Mouse (Mus musculus): ENCODE results near the gene Npsr1. TPM values are rescaled to one million over a fixed set of nuclear protein-coding genes. Genes with fewer than 3 reads are reported as not detected.

Gene Npsr1
- not detected in 2 replicates for polyA plus RNA-seq (2012; ENCODE audit: insufficient read depth, insufficient read length, missing spikeins)

DNA sequence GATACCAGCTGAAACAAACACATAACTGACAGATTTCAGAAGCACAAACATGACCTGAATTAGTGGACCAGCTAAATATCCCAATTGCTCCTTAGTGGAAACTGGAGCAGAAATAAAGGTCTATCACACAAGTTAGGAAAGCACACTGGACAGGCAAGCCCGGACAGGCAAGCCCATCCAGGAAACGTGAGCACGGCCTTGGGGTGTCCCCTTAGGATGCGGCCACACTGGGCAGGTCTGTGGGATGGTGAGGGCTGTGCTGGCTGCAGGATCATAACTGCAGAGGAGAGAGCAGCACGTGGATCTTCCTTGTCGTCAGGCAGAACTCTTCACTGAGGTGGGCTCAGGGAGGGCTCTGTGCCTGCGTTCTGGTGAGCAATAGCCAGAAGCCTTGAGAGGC lies at the start of gene Npsr1:
Npsr1 (plus strand) TSS at position 301 of the 400 bp plus-strand sequence.
- Histone ChIP-seq H3K4me1 (ENCODE audit: control insufficient read depth, insufficient read depth, insufficient read length, low read length) (no peaks in the 10 kb centered on the region), H3K27ac (replicated peaks; ENCODE audit: low read depth, low read length) (no peak within 1 kb of the TSS), H3K4me3 (ENCODE audit: insufficient read depth, low read depth, low read length) (no peak within 1 kb of the TSS)

DNA sequence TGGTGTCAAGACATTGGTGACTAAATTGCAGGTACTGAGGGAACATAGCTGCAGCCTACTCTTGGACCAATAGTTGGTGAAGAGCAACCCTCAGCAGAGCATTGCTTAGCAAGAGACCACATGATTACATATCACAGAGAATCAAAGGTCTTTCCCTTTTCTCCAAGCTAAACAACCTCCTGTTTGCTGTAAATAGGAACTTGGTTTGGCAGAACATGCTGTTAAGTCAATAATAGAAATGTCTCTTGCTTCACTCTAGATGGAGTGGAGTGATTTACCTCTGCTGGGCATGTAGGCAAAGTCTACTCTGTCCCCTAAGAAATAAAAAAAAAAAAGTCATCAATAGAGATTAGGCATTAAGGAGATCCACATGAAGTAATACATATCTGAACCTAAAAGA lies 46.3 kb upstream of the Npsr1 start:
- Histone ChIP-seq H3K4me1 (ENCODE audit: control insufficient read depth, insufficient read depth, insufficient read length, low read length) (no peaks in the 10 kb centered on the region), H3K27ac (replicated peaks; ENCODE audit: low read depth, low read length) (no peak overlapping the region), H3K4me3 (ENCODE audit: insufficient read depth, low read depth, low read length) (no peak overlapping the region)

DNA sequence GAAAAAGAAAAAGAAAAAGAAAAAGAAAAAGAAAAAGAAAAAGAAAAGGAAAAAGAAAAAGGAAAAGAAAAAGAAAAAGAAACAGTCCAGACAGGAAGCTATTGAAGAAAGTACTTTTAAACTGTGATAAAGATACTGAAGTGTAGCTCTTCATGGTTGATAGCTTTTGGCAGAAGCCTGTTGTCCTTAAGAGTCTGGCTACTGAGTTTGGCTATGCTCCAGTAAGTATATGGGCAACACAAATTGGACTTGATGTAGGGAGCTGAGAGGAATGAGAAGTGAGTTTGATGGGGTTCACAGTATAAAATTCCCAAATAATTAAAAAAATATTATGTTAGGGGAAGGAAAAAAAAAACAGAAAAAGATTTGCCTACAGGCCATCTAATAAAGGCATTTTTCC lies 34.5 kb upstream of the Npsr1 start:
- no peaks in the 10 kb centered on the region for H3K4me1 ChIP-seq (ENCODE audit: control insufficient read depth, insufficient read depth, insufficient read length, low read length)
- no peak overlapping the region for H3K4me3 ChIP-seq (ENCODE audit: insufficient read depth, low read depth, low read length)
- no peak overlapping the region for H3K27ac ChIP-seq (replicated peaks; ENCODE audit: low read depth, low read length)

DNA sequence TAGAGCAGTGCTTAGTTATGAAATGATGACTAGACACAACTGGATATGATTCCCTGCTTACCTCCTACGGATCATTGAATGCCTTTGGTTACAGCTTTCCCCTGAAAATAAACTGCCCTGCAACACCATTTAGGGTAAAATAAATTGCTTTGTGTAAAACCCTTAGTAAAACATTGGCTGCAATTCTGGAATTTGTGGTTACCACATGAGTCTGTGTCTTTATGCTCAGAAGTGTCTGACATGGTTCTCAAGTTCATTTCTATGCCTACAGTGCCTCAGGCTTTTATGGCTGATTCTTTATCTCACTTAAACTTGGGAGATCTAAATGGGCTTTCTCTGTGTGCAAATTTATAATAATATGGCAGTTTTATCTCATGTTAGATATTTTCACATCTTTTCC lies 26.1 kb upstream of the Npsr1 start:
- Histone ChIP-seq H3K4me1 (ENCODE audit: control insufficient read depth, insufficient read depth, insufficient read length, low read length) (no peaks in the 10 kb centered on the region), H3K4me3 (ENCODE audit: insufficient read depth, low read depth, low read length) (no peak overlapping the region), H3K27ac (replicated peaks; ENCODE audit: low read depth, low read length) (no peak overlapping the region)

DNA sequence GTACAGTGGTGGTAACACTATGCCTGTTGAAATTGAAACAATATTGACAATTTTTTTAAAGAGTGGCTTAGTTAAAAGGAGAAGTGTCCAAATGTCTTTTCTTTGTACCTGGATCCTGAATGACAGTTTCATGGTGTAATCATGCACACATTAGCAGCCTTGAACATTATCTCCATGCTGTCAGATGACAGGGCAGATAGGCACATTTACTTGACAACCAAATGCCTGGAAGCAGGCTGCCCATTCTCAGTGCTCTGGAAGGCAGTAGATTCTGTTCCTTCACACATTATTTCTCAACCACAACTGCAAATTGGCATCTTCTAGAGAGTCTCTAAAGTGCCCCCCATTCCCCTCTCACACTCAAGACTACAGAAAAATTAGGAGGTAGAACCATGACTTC lies 20.2 kb upstream of the Npsr1 start:
- H3K4me3 ChIP-seq (ENCODE audit: insufficient read depth, low read depth, low read length), result no peak overlapping the region

DNA sequence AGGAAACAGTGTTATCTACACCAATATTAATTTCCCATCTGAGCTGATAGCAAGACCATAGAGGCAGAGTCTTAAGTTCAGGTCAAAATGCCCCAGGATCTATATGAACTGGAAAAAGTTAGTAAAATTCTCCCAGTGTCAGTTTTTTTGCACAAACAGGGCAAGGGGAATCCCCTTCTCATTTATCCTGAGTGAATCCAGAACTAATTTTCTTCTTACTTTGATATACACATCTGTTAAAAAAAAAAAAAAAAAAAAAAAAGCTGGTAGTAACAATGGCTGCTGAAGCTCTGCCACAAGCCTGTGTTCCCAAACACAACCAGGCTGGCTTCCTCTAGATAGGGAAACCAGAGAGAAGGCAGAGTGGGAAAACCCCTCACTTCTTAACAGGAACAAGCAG lies 5.9 kb upstream of the Npsr1 start:
- H3K4me3 ChIP-seq (ENCODE audit: insufficient read depth, low read depth, low read length), result no peak overlapping the region
- H3K27ac ChIP-seq (replicated peaks; ENCODE audit: low read depth, low read length), result no peak overlapping the region
- no peaks in the 10 kb centered on the region for H3K4me1 ChIP-seq (ENCODE audit: control insufficient read depth, insufficient read depth, insufficient read length, low read length)

More for the DNA sequence above, 20.2 kb upstream of the Npsr1 start:
- no peak overlapping the region for H3K27ac ChIP-seq (replicated peaks; ENCODE audit: low read depth, low read length)
- no peaks in the 10 kb centered on the region for H3K4me1 ChIP-seq (ENCODE audit: control insufficient read depth, insufficient read depth, insufficient read length, low read length)

DNA sequence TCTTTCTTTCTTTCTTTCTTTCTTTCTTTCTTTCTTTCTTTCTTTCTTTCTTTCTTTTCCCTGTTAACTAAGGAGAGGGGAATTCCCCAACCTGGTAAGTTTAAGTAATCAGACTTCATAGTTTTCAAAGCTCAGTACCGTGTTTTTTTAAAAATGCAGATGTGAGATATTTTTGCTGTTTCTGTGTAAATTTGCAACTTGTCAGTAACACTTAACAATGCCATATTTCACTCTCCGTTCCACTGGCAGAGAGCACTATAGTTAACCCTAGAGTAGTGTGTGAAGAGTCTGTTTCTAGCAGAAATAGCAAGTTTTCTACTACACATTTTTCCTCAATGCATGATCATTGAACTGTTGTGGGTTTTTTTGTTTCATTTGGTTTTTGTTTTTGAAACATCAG lies 730 bp downstream of the Npsr1 start:
- no peaks in the 10 kb centered on the region for H3K4me1 ChIP-seq (ENCODE audit: control insufficient read depth, insufficient read depth, insufficient read length, low read length)
- H3K27ac ChIP-seq (replicated peaks; ENCODE audit: low read depth, low read length), result no peak overlapping the region
- H3K4me3 ChIP-seq (ENCODE audit: insufficient read depth, low read depth, low read length), result no peak overlapping the region

DNA sequence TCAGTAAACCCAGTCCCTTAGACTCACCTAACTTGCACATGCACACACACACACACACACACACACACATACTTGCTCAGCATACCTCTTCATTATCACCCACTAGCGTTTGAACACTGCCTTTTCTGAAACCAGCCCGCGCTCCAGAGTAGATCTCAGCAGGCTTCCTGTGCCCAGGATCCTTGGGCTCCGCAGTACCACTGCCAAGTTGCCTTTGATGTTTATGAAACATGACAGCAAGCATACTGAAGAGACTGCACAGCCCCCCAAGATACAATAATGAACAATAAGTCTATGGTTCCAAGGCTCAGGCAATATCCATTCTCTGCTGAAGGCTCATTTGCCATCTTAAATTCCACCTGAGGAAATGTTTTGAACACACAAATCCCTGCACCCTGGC lies 1.8 kb downstream of the Npsr1 start:
- Histone ChIP-seq H3K4me3 (ENCODE audit: insufficient read depth, low read depth, low read length) (no peak overlapping the region), H3K4me1 (ENCODE audit: control insufficient read depth, insufficient read depth, insufficient read length, low read length) (no peaks in the 10 kb centered on the region), H3K27ac (replicated peaks; ENCODE audit: low read depth, low read length) (no peak overlapping the region)

DNA sequence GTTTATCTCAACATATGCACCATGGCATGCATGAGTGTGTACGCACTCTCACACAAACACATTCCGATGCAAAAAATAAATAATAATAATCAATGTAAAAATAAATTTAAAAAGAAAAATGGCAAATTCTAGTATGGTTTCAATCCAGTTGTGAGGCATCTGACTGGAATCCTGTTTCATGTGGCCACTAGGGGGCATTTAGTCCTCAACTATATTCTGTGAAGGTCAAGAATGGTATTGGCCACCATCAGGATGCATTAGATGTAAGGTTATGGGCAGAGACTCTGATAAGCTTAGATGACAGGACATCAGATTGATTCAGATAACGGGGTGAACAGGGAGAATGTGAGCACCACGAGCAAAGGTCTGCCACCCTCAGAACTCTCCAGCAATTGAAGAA lies 21.6 kb downstream of the Npsr1 start:
- Histone ChIP-seq H3K4me1 (ENCODE audit: control insufficient read depth, insufficient read depth, insufficient read length, low read length) (no peaks in the 10 kb centered on the region), H3K4me3 (ENCODE audit: insufficient read depth, low read depth, low read length) (no peak overlapping the region)

DNA sequence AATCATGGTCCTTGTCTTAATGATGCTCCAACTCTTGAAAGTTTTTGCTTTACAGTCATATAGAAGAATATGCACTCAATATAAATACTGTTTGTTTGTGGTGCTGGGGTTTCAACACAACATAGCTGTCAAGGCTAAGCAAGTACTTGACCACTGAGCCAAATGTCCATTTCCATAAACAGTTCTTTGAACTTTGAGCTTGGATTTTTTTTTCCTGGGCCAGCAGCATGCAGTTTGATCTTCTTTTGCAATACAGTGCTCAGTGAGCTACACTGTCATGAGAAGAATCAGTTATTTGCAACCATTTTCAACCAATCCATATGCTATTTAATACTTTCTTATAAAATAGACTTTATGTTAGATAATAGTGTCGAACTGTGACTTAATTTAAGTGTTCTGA lies 35.3 kb downstream of the Npsr1 start:
- no peak overlapping the region for H3K27ac ChIP-seq (replicated peaks; ENCODE audit: low read depth, low read length)
- H3K4me3 ChIP-seq (ENCODE audit: insufficient read depth, low read depth, low read length), result no peak overlapping the region
- H3K4me1 ChIP-seq (ENCODE audit: control insufficient read depth, insufficient read depth, insufficient read length, low read length), result no peaks in the 10 kb centered on the region

More for the DNA sequence above, 21.6 kb downstream of the Npsr1 start:
- H3K27ac ChIP-seq (replicated peaks; ENCODE audit: low read depth, low read length), result no peak overlapping the region

DNA sequence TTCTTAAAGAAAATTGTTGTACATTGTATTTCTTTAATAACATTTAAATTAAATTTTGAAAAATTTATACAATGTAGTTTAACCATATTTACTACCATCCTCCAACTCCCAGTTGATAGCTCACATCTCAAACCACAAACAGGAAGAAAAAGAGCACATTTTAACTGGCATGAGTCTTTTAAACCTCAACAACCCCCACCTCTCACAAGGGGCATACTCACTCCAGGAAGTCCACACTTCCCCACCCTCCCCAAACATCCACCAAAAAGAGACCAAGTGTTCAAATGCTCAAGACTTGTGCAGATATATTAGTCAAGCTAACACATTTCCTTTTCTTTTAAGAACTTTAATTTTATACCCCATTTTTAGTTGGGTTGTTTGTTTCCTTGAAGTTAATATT lies 38.6 kb downstream of the Npsr1 start:
- H3K4me1 ChIP-seq (ENCODE audit: control insufficient read depth, insufficient read depth, insufficient read length, low read length), result no peaks in the 10 kb centered on the region
- no peak overlapping the region for H3K4me3 ChIP-seq (ENCODE audit: insufficient read depth, low read depth, low read length)
- no peak overlapping the region for H3K27ac ChIP-seq (replicated peaks; ENCODE audit: low read depth, low read length)

DNA sequence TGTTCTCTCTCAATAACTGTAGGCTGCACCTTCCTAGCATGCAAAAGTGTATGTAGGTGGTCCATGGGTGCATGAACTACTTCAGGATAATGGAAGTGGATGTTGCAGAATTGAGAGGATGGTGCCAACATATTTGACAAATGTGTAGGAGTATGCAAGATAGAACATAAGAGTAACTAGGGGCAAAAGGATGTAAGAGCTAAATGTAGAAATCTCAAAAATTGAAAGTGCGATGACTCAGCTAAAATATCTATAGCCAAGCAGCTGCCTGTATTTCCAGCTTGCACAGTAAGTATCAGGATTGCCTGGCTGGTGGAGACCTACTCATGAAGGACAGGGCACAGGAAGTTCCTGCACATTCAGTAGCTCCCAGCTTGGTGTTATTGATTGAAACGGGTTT lies 46.5 kb downstream of the Npsr1 start:
- Histone ChIP-seq H3K4me1 (ENCODE audit: control insufficient read depth, insufficient read depth, insufficient read length, low read length) (no peaks in the 10 kb centered on the region), H3K4me3 (ENCODE audit: insufficient read depth, low read depth, low read length) (no peak overlapping the region), H3K27ac (replicated peaks; ENCODE audit: low read depth, low read length) (no peak overlapping the region)

DNA sequence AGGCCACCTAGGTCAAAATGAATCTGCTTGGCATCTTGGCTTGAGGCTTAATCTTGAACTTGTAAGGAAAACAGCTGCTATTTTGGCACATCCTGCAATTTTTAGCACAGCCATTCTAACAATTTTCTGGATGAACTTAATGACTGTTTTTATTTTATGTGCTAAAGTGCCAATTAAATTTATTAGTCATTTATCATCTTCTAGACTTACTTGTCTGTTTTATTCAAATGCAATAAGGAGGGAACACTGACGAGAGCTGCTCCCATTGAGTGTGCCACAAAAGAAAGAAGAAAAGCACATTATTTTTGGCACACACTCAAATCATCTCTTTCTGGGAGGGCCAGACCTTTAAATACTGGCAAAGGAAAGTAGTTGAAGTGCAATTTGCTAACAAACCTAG lies 59.4 kb downstream of the Npsr1 start:
- no peaks in the 10 kb centered on the region for H3K4me1 ChIP-seq (ENCODE audit: control insufficient read depth, insufficient read depth, insufficient read length, low read length)
- no peak overlapping the region for H3K4me3 ChIP-seq (ENCODE audit: insufficient read depth, low read depth, low read length)
- H3K27ac ChIP-seq (replicated peaks; ENCODE audit: low read depth, low read length), result no peak overlapping the region

DNA sequence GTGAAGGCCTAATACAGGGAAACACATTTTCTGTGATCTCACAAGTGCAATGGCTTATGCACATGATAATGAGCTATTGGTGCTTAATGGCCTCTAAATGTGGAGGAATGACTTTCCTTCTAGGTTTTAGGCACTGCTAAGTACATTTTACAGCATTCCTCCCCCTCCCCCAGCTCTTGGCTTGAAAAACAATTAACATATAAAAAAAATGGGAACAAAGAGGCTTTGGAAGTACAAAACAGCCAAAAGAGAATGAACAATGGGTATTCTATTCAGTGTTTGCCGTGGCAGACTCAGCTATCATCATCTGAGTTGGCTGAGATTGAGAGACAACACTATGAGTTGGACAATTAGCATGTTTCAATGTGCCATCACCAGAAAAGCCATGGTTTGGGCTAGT lies 62.6 kb downstream of the Npsr1 start:
- Histone ChIP-seq H3K27ac (replicated peaks; ENCODE audit: low read depth, low read length) (no peak overlapping the region), H3K4me1 (ENCODE audit: control insufficient read depth, insufficient read depth, insufficient read length, low read length) (no peaks in the 10 kb centered on the region), H3K4me3 (ENCODE audit: insufficient read depth, low read depth, low read length) (no peak overlapping the region)

DNA sequence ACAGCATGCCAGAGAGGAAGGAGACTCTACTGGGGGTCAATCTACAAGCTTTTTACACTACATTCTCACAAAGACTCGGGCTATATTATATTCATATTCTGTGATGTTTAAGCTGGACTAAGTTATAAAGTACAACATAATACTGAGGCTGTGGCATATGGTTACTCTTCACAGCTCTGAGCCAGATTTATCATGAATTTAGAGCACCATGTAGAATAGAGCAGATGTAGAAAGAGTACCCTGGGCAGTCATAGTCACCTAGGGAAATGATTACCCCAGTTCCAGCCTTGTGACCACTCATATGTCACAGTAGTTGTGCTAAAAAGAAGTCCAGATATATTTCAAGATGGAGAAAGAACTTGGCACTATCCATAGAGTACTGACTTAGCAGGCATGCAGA lies 70.7 kb downstream of the Npsr1 start:
- Histone ChIP-seq H3K27ac (replicated peaks; ENCODE audit: low read depth, low read length) (no peak overlapping the region), H3K4me1 (ENCODE audit: control insufficient read depth, insufficient read depth, insufficient read length, low read length) (no peaks in the 10 kb centered on the region), H3K4me3 (ENCODE audit: insufficient read depth, low read depth, low read length) (no peak overlapping the region)

DNA sequence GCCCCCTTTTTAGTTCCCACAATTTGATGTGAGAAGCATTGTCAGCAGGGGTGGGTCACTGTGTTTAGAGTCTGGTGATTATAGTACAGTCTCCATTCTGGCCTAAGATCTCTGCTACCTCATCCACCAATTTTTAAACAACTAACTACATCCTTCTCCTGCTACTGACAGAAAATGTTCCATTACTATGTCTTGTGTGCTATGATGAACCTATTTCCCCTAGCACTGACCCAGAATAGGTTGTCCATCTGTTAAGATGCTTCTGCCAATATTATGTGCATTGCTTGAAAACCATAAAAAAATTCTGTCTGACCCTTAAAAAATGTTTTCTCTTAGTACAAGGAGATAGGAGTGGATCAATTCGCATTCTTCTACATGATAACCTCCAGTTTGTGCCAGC lies 72.9 kb downstream of the Npsr1 start:
- H3K4me1 ChIP-seq (ENCODE audit: control insufficient read depth, insufficient read depth, insufficient read length, low read length), result no peaks in the 10 kb centered on the region
- H3K4me3 ChIP-seq (ENCODE audit: insufficient read depth, low read depth, low read length), result no peak overlapping the region
- no peak overlapping the region for H3K27ac ChIP-seq (replicated peaks; ENCODE audit: low read depth, low read length)

DNA sequence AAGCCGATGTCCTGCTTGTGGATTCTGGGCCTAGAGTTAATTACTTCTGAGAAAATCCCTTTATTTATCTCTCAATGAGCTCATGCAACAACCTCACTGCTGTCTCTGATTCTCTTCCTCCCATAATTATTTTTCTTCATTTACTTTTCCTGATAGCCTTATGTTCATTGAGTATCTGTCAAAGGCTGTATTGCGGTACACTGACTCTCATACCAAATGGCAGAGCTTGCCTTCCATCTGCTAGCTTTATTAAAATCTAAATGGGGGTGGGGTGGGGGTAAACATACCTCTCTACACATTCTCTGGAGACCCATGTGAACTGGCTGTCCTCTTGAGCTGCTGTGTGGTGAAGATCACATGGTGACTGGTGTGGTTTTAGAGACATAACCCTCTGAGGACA lies 80.9 kb downstream of the Npsr1 start:
- H3K4me1 ChIP-seq (ENCODE audit: control insufficient read depth, insufficient read depth, insufficient read length, low read length), result no peaks in the 10 kb centered on the region

More for the DNA sequence above, 80.9 kb downstream of the Npsr1 start:
- no peak overlapping the region for H3K27ac ChIP-seq (replicated peaks; ENCODE audit: low read depth, low read length)
- no peak overlapping the region for H3K4me3 ChIP-seq (ENCODE audit: insufficient read depth, low read depth, low read length)

Data from brown adipose tissue, adult 24 weeks (tissue).